9 mouse cellular contexts compared by ENCODE assay signal in genomic region chr3:52043847-52044246, GRCm38 (mm10).
DNase-seq lines count a peak whose midpoint lies in the region; ATAC-seq and TF ChIP-seq lines count a peak whose summit lies in the region.
"Had no signal": no experiment of that assay in that cellular context is flagged by ENCODE, and none has a peak within 500 bp of the region (broad histone marks: within the 10 kb centered on the region; RNA-seq: fewer than 3 reads in every experiment).

No protein-coding gene starts in this region.

- H3K4me2 ChIP-seq in forebrain, embryonic 12.5 days = 0 out of 2 replicates have a peak overlapping the region, but pooled peaks have one; percentile 49
- no peak overlapping the region; the same call in 1 of the 2 replicates for H3K4me2 ChIP-seq in limb, embryonic 13.5 days (replicated peaks)

- H3K4me3 ChIP-seq in layer of hippocampus, adult 2 months = no peak overlapping the region
- no peak overlapping the region for H3K4me3 ChIP-seq in forebrain, embryonic 12.5 days (replicated peaks)
- no peak overlapping the region for H3K4me3 ChIP-seq in limb, embryonic 13.5 days

- ATAC-seq in forebrain, embryonic 12.5 days (ENCODE audit: low FRiP score) = no peak
- no peak for ATAC-seq in limb, embryonic 13.5 days (ENCODE audit: low FRiP score, low read depth)

- TF ChIP-seq POLR2A in brain, embryonic 14.5 days (IDR thresholded peaks at IDR 0.05; ENCODE audit: borderline replicate concordance, extremely low read depth, insufficient read depth, insufficient read length, poor library complexity, severe bottlenecking) = no peak

- H3K9ac ChIP-seq in forebrain, embryonic 12.5 days = no peak overlapping the region
- H3K9ac ChIP-seq in limb, embryonic 13.5 days = no peak overlapping the region

- H3K27ac ChIP-seq in layer of hippocampus, adult 2 months = peak overlapping the region; percentile 37; the same call in 1 of the 2 replicates
- H3K27ac ChIP-seq in forebrain, embryonic 12.5 days = peak overlapping the region; percentile 93
- H3K27ac ChIP-seq in limb, embryonic 13.5 days = peak overlapping the region; percentile 94; the same call in 1 of the 2 replicates
- H3K27ac ChIP-seq: macrophage had no signal

- H3K36me3 ChIP-seq in forebrain, embryonic 12.5 days (replicated peaks) = no peaks in the 10 kb centered on the region
- no peaks in the 10 kb centered on the region for H3K36me3 ChIP-seq in limb, embryonic 13.5 days
- H3K36me3 ChIP-seq: heart, embryonic 15.5 days had no signal

- 54% methylated on average over 4 of the region's 4 CpGs for WGBS in forebrain, embryonic 12.5 days
- WGBS in limb, embryonic 13.5 days = 38% methylated on average over 4 of the region's 4 CpGs

- H3K4me1 ChIP-seq in forebrain, embryonic 12.5 days = peaks cover 54% of the 10 kb centered on the region
- H3K4me1 ChIP-seq in limb, embryonic 13.5 days = peaks cover 49% of the 10 kb centered on the region

- no peaks in the 10 kb centered on the region for H3K27me3 ChIP-seq in forebrain, embryonic 12.5 days
- no peaks in the 10 kb centered on the region for H3K27me3 ChIP-seq in limb, embryonic 13.5 days
- H3K27me3 ChIP-seq: heart, embryonic 15.5 days had no signal

- no peaks in the 10 kb centered on the region for H3K9me3 ChIP-seq in forebrain, embryonic 12.5 days
- H3K9me3 ChIP-seq in limb, embryonic 13.5 days = no peaks in the 10 kb centered on the region
- H3K9me3 ChIP-seq: heart, embryonic 15.5 days had no signal

- DNase-seq in layer of hippocampus, adult 2 months (ENCODE audit: low spot score in 2 of 2) = no peak
- no peak for DNase-seq in layer of hippocampus, postnatal 14 days (ENCODE audit: low spot score in 2 of 2)
- peak; percentile 25 for DNase-seq in brain, embryonic 14.5 days (ENCODE audit: low read depth)
- no peak for DNase-seq in spleen, adult 18-20 months
- DNase-seq in cerebellum, postnatal 10 days = no peak

- TF ChIP-seq CTCF in layer of hippocampus, adult 2 months (conservative IDR thresholded peaks at IDR 0.05) = no peak
- no peak for TF ChIP-seq CTCF in brain, embryonic 14.5 days (IDR thresholded peaks at IDR 0.05; ENCODE audit: borderline replicate concordance, extremely low read depth, insufficient read depth, insufficient read length)

Comparison
In these comparisons a context has a peak if more than half of its experiments do, and no peak if none do; other contexts are left out.
1. H3K27ac ChIP-seq: peak in every context shown above with its lines; median percentile 94 in limb, embryonic 13.5 days; 93 in forebrain, embryonic 12.5 days; 37 in layer of hippocampus, adult 2 months.